8 mouse cellular contexts compared by ENCODE assay signal in the genomic region with DNA sequence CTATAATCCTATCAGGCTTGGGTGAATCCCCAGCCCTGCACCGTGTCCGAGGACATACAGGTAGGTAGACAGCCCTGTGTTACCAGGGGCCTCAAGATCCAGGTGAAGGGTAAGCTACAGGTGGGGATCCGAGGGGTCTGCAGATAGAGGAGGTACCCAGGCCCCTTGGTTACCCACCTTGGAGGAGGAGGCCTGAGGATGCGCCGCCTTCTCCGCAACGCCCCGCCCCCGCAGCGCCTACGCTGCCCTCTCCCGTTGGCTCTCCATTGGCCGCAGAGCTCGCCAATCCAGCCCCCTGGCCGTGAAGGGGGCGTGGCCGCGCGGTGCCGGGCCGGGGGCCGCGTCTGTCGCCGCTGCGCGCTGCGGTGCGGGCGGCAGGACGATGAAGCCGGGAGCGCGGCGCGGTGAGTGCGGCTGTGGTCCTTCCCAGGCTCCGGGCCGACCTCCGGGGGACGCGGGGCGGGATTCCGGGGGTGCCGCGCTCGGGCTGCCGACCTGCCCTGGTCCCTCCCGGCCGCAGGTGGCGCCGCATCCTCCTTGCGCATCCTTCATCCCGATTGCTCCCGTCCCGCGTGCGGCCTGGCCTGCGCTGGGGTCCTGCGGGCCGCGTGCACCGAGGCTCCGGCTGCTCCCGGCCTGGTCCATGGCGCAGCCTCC. TPM values are rescaled to one million over a fixed set of nuclear protein-coding genes. Genes with fewer than 3 reads are reported as not detected.
DNase-seq lines count a peak whose midpoint lies in the region; ATAC-seq and TF ChIP-seq lines count a peak whose summit lies in the region.

A gene (plus strand): TSS at position 51 of the 657 bp plus-strand sequence.

- intact Hi-C loops in gastrocnemius, postnatal 14 days (cut with DNase I; ENCODE audit: low total_unique reads), result no loop called here
- intact Hi-C loops in left cerebral cortex, postnatal 14 days (cut with DNase I), result loop anchor here (5.0 kb wide), 1 partner anchor 87 kb away; no protein-coding TSS in a partner anchor

- TF ChIP-seq CTCF in intestine, postnatal 0 days (IDR thresholded peaks at IDR 0.05; ENCODE audit: low read depth), result peak; percentile 45

- peaks cover 8% of the 10 kb centered on the region for H3K27me3 ChIP-seq in intestine, postnatal 0 days (replicated peaks; ENCODE audit: control insufficient read depth, insufficient read depth, low read length)

- H3K36me3 ChIP-seq in intestine, postnatal 0 days (ENCODE audit: control insufficient read depth, insufficient read depth), result no peaks in the 10 kb centered on the region

- H3K4me3 ChIP-seq in intestine, postnatal 0 days (ENCODE audit: low read depth, low read length), result peak within 1 kb of the TSS; percentile 50

- WGBS in intestine, postnatal 0 days, result under 1% methylated on average over 65 of the region's 66 CpGs

- peak; percentile 72 for ATAC-seq in intestine, postnatal 0 days

- peak within 1 kb of the TSS; percentile 34; the same call in 1 of the 2 replicates for H3K9ac ChIP-seq in intestine, postnatal 0 days (ENCODE audit: low read depth, low read length)

- peak within 1 kb of the TSS; percentile 70 for H3K4me2 ChIP-seq in intestine, postnatal 0 days (replicated peaks; ENCODE audit: low read depth)

- H3K9me3 ChIP-seq in intestine, postnatal 0 days (ENCODE audit: control insufficient read depth), result no peaks in the 10 kb centered on the region

- H3K4me1 ChIP-seq in intestine, postnatal 0 days (replicated peaks; ENCODE audit: control insufficient read depth, insufficient read depth, low read length), result no peaks in the 10 kb centered on the region

- peak; percentile 90 for DNase-seq in adrenal gland, adult 2 months
- peak; percentile 93 for DNase-seq in embryo, embryonic 10 days (ENCODE audit: low spot score)
- peak; percentile 73 for DNase-seq in gastrocnemius, postnatal 14 days
- peak; percentile 90 to 91 for DNase-seq in left cerebral cortex, postnatal 14 days (ENCODE audit: low spot score in 2 of 2)
- peak; percentile 91 for DNase-seq in mesoderm, embryonic 11.5 days (ENCODE audit: low read depth, low spot score)
- DNase-seq in skeletal muscle tissue, adult 2 months (ENCODE audit: low read depth, low spot score), result peak; percentile 2
- DNase-seq in T-cell, adult 2 months (ENCODE audit: low spot score), result no peak

- no peak within 1 kb of the TSS for H3K27ac ChIP-seq in intestine, postnatal 0 days (ENCODE audit: low read depth, low read length)

RNA-seq across cellular contexts. Expression of the gene that starts here (rescaled TPM):
- 10 to 100 TPM; 21.0 to 22.9 TPM for total RNA-seq in adrenal gland, adult 2 months (2021)
- 24.9 and 34.2 TPM in 2 replicates for polyA plus RNA-seq in adrenal gland, adult 2 months (2012; rRNA removed)
- total RNA-seq in gastrocnemius, postnatal 14 days (2021), result 1 to 10 TPM; 1.2 TPM
- 0.81 and 0.85 TPM in 2 replicates for polyA plus RNA-seq in intestine, postnatal 0 days (2015; fragmentation: Nextera tagmentation; extraction: Ambion mirVana)
- 10 to 100 TPM; 82.5 to 90.7 TPM for total RNA-seq in left cerebral cortex, postnatal 14 days (2021)

Comparison
In these comparisons a context has a peak if more than half of its experiments do, and no peak if none do; other contexts are left out.
1. RNA of the gene that starts here (total RNA-seq): 82.5 to 90.7 TPM in left cerebral cortex, postnatal 14 days and 21.0 to 22.9 TPM in adrenal gland, adult 2 months; 1.2 TPM in gastrocnemius, postnatal 14 days; every median in the first group is over 10 times any median in the second.
2. RNA of the gene that starts here (polyA plus RNA-seq): 24.9 to 34.2 TPM in adrenal gland, adult 2 months; 0.81 to 0.85 TPM in intestine, postnatal 0 days; every median in the first group is over 10 times any median in the second.
3. Peak in ATAC-seq, H3K4me3 ChIP-seq, H3K9ac ChIP-seq and H3K4me2 ChIP-seq in intestine, postnatal 0 days; RNA of the gene not detected or under 1 TPM.